Mouse (Mus musculus): Measurements from ENCODE around the gene Sergef. TPM values are rescaled to one million over a fixed set of nuclear protein-coding genes. Genes with fewer than 3 reads are reported as not detected.

The Sergef gene
- polyA plus RNA-seq, 1 experiment, result 8.6 TPM

DNA sequence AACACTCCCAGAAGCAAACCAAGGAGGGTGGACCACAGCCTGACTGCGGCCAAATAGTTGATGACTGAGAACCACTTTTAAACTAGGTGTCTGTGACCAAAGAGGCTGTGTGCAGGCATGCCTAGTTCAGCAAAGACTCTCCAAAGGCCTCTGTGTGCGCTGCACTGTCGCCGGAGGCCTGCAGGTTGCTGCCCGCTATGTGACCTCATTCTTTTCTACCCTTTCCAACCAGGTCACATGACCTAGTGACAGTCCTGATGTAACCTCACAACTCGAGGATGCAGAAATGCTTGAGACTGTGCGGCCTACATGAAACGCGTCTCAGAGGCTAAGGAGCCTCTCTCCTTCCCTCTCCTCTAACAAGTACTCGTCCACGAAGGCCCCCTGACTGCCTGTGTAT lies 106.1 kb downstream of the Sergef start:
- H3K79me3 ChIP-seq (ENCODE audit: low read depth), result no peaks in the 10 kb centered on the region
- H3K36me3 ChIP-seq (ENCODE audit: control insufficient read depth, insufficient read depth), result no peaks in the 10 kb centered on the region
- H3K4me3 ChIP-seq (ENCODE audit: insufficient read depth, poor library complexity, severe bottlenecking), result no peak overlapping the region
- TF ChIP-seq MYOD1 (IDR thresholded peaks at IDR 0.05; ENCODE audit: control insufficient read depth, insufficient read length, low read depth) (no peak), USF1 (IDR thresholded peaks at IDR 0.05; ENCODE audit: low read depth) (no peak), MAX (IDR thresholded peaks at IDR 0.05) (no peak), FOSL1 (IDR thresholded peaks at IDR 0.05; ENCODE audit: insufficient read depth, low read length, poor library complexity, severe bottlenecking) (no peak), MYOG (IDR thresholded peaks at IDR 0.05; ENCODE audit: control insufficient read depth, extremely low read depth, insufficient read length) (no peak), CTCF (IDR thresholded peaks at IDR 0.05; ENCODE audit: control insufficient read depth, insufficient read depth, insufficient read length) (no peak), CEBPB (IDR thresholded peaks at IDR 0.05; ENCODE audit: low read depth) (no peak)
- H3ac ChIP-seq (ENCODE audit: control insufficient read depth, insufficient read length, low read depth), result no peak overlapping the region
- no peaks in the 10 kb centered on the region for H3K27me3 ChIP-seq (ENCODE audit: control insufficient read depth, insufficient read depth, insufficient read length)
- no peaks in the 10 kb centered on the region for H3K79me2 ChIP-seq (ENCODE audit: control insufficient read depth, insufficient read depth)

DNA sequence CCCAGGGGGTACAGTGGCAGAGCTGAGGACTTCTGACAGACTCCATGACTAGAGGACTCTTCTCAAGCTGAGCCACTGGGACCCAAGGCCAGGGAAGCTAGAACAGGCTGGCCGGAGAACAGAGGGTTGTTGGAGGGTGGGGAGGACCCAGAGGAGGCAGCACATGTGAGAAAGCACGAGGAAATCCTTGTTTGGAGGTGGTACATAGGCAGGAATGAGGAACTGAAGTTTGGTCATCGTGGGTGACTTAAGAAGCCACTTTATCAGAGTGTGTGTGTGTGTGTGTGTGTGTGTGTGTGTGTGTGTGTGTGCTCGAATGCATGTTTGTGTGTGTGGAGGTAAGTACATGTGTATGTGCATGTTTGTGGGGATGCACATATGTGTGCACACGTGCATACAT lies 108.3 kb downstream of the Sergef start:
- no peaks in the 10 kb centered on the region for H3K79me2 ChIP-seq (ENCODE audit: control insufficient read depth, insufficient read depth)
- H3K4me3 ChIP-seq (ENCODE audit: insufficient read depth, poor library complexity, severe bottlenecking), result no peak overlapping the region
- no peaks in the 10 kb centered on the region for H3K79me3 ChIP-seq (ENCODE audit: low read depth)
- TF ChIP-seq USF1 (IDR thresholded peaks at IDR 0.05; ENCODE audit: low read depth) (no peak), FOSL1 (IDR thresholded peaks at IDR 0.05; ENCODE audit: insufficient read depth, low read length, poor library complexity, severe bottlenecking) (no peak), MYOD1 (IDR thresholded peaks at IDR 0.05; ENCODE audit: control insufficient read depth, insufficient read length, low read depth) (no peak), CEBPB (IDR thresholded peaks at IDR 0.05; ENCODE audit: low read depth) (no peak), MAX (IDR thresholded peaks at IDR 0.05) (no peak), CTCF (IDR thresholded peaks at IDR 0.05; ENCODE audit: control insufficient read depth, insufficient read depth, insufficient read length) (no peak), MYOG (IDR thresholded peaks at IDR 0.05; ENCODE audit: control insufficient read depth, extremely low read depth, insufficient read length) (no peak)
- no peaks in the 10 kb centered on the region for H3K27me3 ChIP-seq (ENCODE audit: control insufficient read depth, insufficient read depth, insufficient read length)
- H3K36me3 ChIP-seq (ENCODE audit: control insufficient read depth, insufficient read depth), result no peaks in the 10 kb centered on the region
- no peak overlapping the region for H3ac ChIP-seq (ENCODE audit: control insufficient read depth, insufficient read length, low read depth)

DNA sequence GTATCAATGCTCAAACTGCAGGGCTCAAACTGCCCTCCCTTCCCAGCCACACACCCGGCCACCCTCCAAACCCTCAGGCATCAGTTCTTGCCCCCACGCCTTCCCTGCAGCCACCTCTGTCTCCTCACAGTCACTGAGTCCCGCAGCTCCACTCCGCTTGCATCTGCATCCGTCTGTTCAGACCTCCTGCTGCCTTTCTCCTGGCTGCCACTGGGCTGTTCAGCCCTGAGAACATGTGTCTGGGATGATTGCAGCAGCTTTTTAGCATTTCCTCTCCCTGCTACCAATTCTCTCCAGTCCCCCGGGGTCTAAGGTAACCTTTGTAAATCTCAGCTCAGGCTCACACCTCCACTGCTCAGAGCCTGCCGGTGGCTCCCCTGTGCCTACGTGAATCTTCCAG lies 109.7 kb downstream of the Sergef start:
- Histone ChIP-seq H3K36me3 (ENCODE audit: control insufficient read depth, insufficient read depth) (no peaks in the 10 kb centered on the region), H3K4me3 (ENCODE audit: insufficient read depth, poor library complexity, severe bottlenecking) (no peak overlapping the region), H3K27me3 (ENCODE audit: control insufficient read depth, insufficient read depth, insufficient read length) (no peaks in the 10 kb centered on the region), H3ac (ENCODE audit: control insufficient read depth, insufficient read length, low read depth) (no peak overlapping the region), H3K79me3 (ENCODE audit: low read depth) (no peaks in the 10 kb centered on the region), H3K79me2 (ENCODE audit: control insufficient read depth, insufficient read depth) (no peaks in the 10 kb centered on the region)
- TF ChIP-seq FOSL1 (IDR thresholded peaks at IDR 0.05; ENCODE audit: insufficient read depth, low read length, poor library complexity, severe bottlenecking) (no peak), MYOD1 (IDR thresholded peaks at IDR 0.05; ENCODE audit: control insufficient read depth, insufficient read length, low read depth) (no peak), CEBPB (IDR thresholded peaks at IDR 0.05; ENCODE audit: low read depth) (no peak), MYOG (IDR thresholded peaks at IDR 0.05; ENCODE audit: control insufficient read depth, extremely low read depth, insufficient read length) (no peak), MAX (IDR thresholded peaks at IDR 0.05) (no peak), CTCF (IDR thresholded peaks at IDR 0.05; ENCODE audit: control insufficient read depth, insufficient read depth, insufficient read length) (no peak), USF1 (IDR thresholded peaks at IDR 0.05; ENCODE audit: low read depth) (no peak)

- Histone ChIP-seq H3K27me3 (ENCODE audit: control insufficient read depth, insufficient read depth, insufficient read length) (no peaks in the 10 kb centered on the region), H3ac (ENCODE audit: control insufficient read depth, insufficient read length, low read depth) (no peak overlapping the region), H3K79me3 (ENCODE audit: low read depth) (no peaks in the 10 kb centered on the region), H3K36me3 (ENCODE audit: control insufficient read depth, insufficient read depth) (no peaks in the 10 kb centered on the region), H3K79me2 (ENCODE audit: control insufficient read depth, insufficient read depth) (no peaks in the 10 kb centered on the region), H3K4me3 (ENCODE audit: insufficient read depth, poor library complexity, severe bottlenecking) (no peak overlapping the region)
- TF ChIP-seq CEBPB (IDR thresholded peaks at IDR 0.05; ENCODE audit: low read depth), result no peak
- TF ChIP-seq MYOD1 (IDR thresholded peaks at IDR 0.05; ENCODE audit: control insufficient read depth, insufficient read length, low read depth), result no peak
- no peak for TF ChIP-seq CTCF (IDR thresholded peaks at IDR 0.05; ENCODE audit: control insufficient read depth, insufficient read depth, insufficient read length)
- no peak for TF ChIP-seq MAX (IDR thresholded peaks at IDR 0.05)
- no peak for TF ChIP-seq MYOG (IDR thresholded peaks at IDR 0.05; ENCODE audit: control insufficient read depth, extremely low read depth, insufficient read length)
- no peak for TF ChIP-seq USF1 (IDR thresholded peaks at IDR 0.05; ENCODE audit: low read depth)
- no peak for TF ChIP-seq FOSL1 (IDR thresholded peaks at IDR 0.05; ENCODE audit: insufficient read depth, low read length, poor library complexity, severe bottlenecking)
These were observed 110.3 kb downstream of the Sergef start for GRCm38 (mm10) chr7:46529259-46529658.

DNA sequence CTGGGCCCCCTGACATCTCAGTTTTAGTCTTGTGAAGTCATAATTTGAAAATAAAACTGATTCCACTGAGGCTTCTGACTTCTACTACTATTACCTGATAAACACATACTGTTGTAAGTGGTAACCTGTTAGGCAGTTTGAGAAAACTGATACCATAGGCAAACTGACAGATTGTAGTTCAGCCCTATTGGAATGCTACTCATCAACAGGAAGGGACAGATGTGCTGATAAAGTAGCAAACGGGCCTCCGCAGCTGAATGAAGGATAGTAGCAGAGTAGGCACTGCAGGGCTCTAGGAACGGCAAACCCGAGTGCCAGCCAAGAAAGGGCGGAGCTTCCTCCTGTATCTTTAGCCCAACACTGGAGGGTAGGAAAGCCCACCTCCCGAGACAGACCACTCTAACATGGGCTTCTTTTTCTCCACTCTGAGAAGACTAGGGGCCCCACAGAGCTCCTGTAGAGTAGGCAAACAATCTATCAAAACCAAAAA lies 112.9 kb downstream of the Sergef start:
- H3ac ChIP-seq (ENCODE audit: control insufficient read depth, insufficient read length, low read depth), result no peak overlapping the region
- no peaks in the 10 kb centered on the region for H3K79me3 ChIP-seq (ENCODE audit: low read depth)
- H3K36me3 ChIP-seq (ENCODE audit: control insufficient read depth, insufficient read depth), result no peaks in the 10 kb centered on the region
- H3K27me3 ChIP-seq (ENCODE audit: control insufficient read depth, insufficient read depth, insufficient read length), result no peaks in the 10 kb centered on the region
- TF ChIP-seq FOSL1 (IDR thresholded peaks at IDR 0.05; ENCODE audit: insufficient read depth, low read length, poor library complexity, severe bottlenecking), result no peak
- no peak for TF ChIP-seq CEBPB (IDR thresholded peaks at IDR 0.05; ENCODE audit: low read depth)
- no peak for TF ChIP-seq MAX (IDR thresholded peaks at IDR 0.05)
- no peak for TF ChIP-seq USF1 (IDR thresholded peaks at IDR 0.05; ENCODE audit: low read depth)
- TF ChIP-seq CTCF (IDR thresholded peaks at IDR 0.05; ENCODE audit: control insufficient read depth, insufficient read depth, insufficient read length), result no peak
- no peak for TF ChIP-seq MYOG (IDR thresholded peaks at IDR 0.05; ENCODE audit: control insufficient read depth, extremely low read depth, insufficient read length)
- no peak for TF ChIP-seq MYOD1 (IDR thresholded peaks at IDR 0.05; ENCODE audit: control insufficient read depth, insufficient read length, low read depth)
- no peaks in the 10 kb centered on the region for H3K79me2 ChIP-seq (ENCODE audit: control insufficient read depth, insufficient read depth)
- H3K4me3 ChIP-seq (ENCODE audit: insufficient read depth, poor library complexity, severe bottlenecking), result no peak overlapping the region

GRCm38 (mm10) chr7:46523215-46523614 lies 116.4 kb downstream of the Sergef start:
- no peak for TF ChIP-seq CEBPB (IDR thresholded peaks at IDR 0.05; ENCODE audit: low read depth)
- no peak for TF ChIP-seq USF1 (IDR thresholded peaks at IDR 0.05; ENCODE audit: low read depth)
- TF ChIP-seq MAX (IDR thresholded peaks at IDR 0.05), result no peak
- TF ChIP-seq MYOD1 (IDR thresholded peaks at IDR 0.05; ENCODE audit: control insufficient read depth, insufficient read length, low read depth), result no peak
- TF ChIP-seq MYOG (IDR thresholded peaks at IDR 0.05; ENCODE audit: control insufficient read depth, extremely low read depth, insufficient read length), result no peak
- TF ChIP-seq CTCF (IDR thresholded peaks at IDR 0.05; ENCODE audit: control insufficient read depth, insufficient read depth, insufficient read length), result no peak
- no peak for TF ChIP-seq FOSL1 (IDR thresholded peaks at IDR 0.05; ENCODE audit: insufficient read depth, low read length, poor library complexity, severe bottlenecking)
- Histone ChIP-seq H3K79me2 (ENCODE audit: control insufficient read depth, insufficient read depth) (no peaks in the 10 kb centered on the region), H3K79me3 (ENCODE audit: low read depth) (no peaks in the 10 kb centered on the region), H3K4me3 (ENCODE audit: insufficient read depth, poor library complexity, severe bottlenecking) (no peak overlapping the region), H3K36me3 (ENCODE audit: control insufficient read depth, insufficient read depth) (no peaks in the 10 kb centered on the region), H3ac (ENCODE audit: control insufficient read depth, insufficient read length, low read depth) (no peak overlapping the region), H3K27me3 (ENCODE audit: control insufficient read depth, insufficient read depth, insufficient read length) (peaks cover 3% of the 10 kb centered on the region)

Measured in C2C12 (cell line).